In genomic region chr4:124606180-124606579, GRCm38 (mm10) we compare ENCODE assay signal across 14 mouse cellular contexts. TPM values are rescaled to one million over a fixed set of nuclear protein-coding genes. Genes with fewer than 3 reads are reported as not detected.
A peak's percentile ranks its signal among the peaks of the same experiment; 100 is the strongest.
DNase-seq lines count a peak whose midpoint lies in the region; ATAC-seq and TF ChIP-seq lines count a peak whose summit lies in the region.
"Had no signal": no experiment of that assay in that cellular context is flagged by ENCODE, and none has a peak within 500 bp of the region (broad histone marks: within the 10 kb centered on the region; RNA-seq: fewer than 3 reads in every experiment).

No protein-coding gene starts in this region.

- no peak for TF ChIP-seq CTCF in layer of hippocampus, adult 2 months (conservative IDR thresholded peaks at IDR 0.05)

- H3K4me2 ChIP-seq in forebrain, embryonic 14.5 days (ENCODE audit: low read length): no peak overlapping the region

- 84% methylated on average over 3 of the region's 3 CpGs for WGBS in forebrain, embryonic 10.5 days
- 93% methylated on average over 3 of the region's 3 CpGs for WGBS in forebrain, embryonic 14.5 days

- peaks cover 19% of the 10 kb centered on the region for H3K4me1 ChIP-seq in forebrain, embryonic 10.5 days
- peaks cover 4% of the 10 kb centered on the region; the same call in 1 of the 2 replicates for H3K4me1 ChIP-seq in forebrain, embryonic 14.5 days (ENCODE audit: control insufficient read depth, insufficient read depth, low read length)

- ATAC-seq in forebrain, embryonic 14.5 days: no peak
- ATAC-seq in common myeloid progenitor, adult 5-6 weeks (replicated peaks; ENCODE audit: low read depth, poor library complexity, severe bottlenecking): peak; percentile 68
- ATAC-seq in megakaryocyte progenitor cell, adult 5-6 weeks (replicated peaks; ENCODE audit: poor library complexity): peak; percentile 86
- ATAC-seq: Patski had no signal

- H3K36me3 ChIP-seq in forebrain, embryonic 10.5 days (replicated peaks): no peaks in the 10 kb centered on the region
- H3K36me3 ChIP-seq in forebrain, embryonic 14.5 days (ENCODE audit: control insufficient read depth, insufficient read depth, low read length): no peaks in the 10 kb centered on the region

- H3K27ac ChIP-seq in forebrain, embryonic 10.5 days: peak overlapping the region; percentile 51; the same call in 1 of the 2 replicates
- H3K27ac ChIP-seq in forebrain, embryonic 14.5 days (ENCODE audit: low read depth, low read length): no peak overlapping the region
- H3K27ac ChIP-seq in layer of hippocampus, adult 2 months: peak overlapping the region; percentile 61; the same call in 1 of the 2 replicates

- H3K9ac ChIP-seq in forebrain, embryonic 14.5 days (ENCODE audit: low read length): no peak overlapping the region

- no peaks in the 10 kb centered on the region for H3K9me3 ChIP-seq in forebrain, embryonic 10.5 days
- no peaks in the 10 kb centered on the region for H3K9me3 ChIP-seq in forebrain, embryonic 14.5 days (replicated peaks; ENCODE audit: control insufficient read depth, low read length)

- no peak for DNase-seq in forebrain, embryonic 10.5 days (ENCODE audit: extremely low spot score, low spot score)
- no peak for DNase-seq in forebrain, embryonic 14.5 days (ENCODE audit: low spot score)
- DNase-seq in layer of hippocampus, adult 2 months (ENCODE audit: low spot score in 2 of 2): no peak
- no peak for DNase-seq in layer of hippocampus, adult 9-10 months (ENCODE audit: low spot score)
- no peak for DNase-seq in layer of hippocampus, postnatal 10 days (ENCODE audit: low spot score in 2 of 2)
- no peak for DNase-seq in adrenal gland, postnatal 36 days
- DNase-seq: heart, postnatal 4 days had no signal

- H3K4me3 ChIP-seq in forebrain, embryonic 10.5 days: no peak overlapping the region
- no peak overlapping the region for H3K4me3 ChIP-seq in forebrain, embryonic 14.5 days (ENCODE audit: low read depth, low read length)
- H3K4me3 ChIP-seq in layer of hippocampus, adult 2 months: no peak overlapping the region

- H3K27me3 ChIP-seq in forebrain, embryonic 10.5 days (ENCODE audit: poor library complexity, severe bottlenecking): peaks cover 36% of the 10 kb centered on the region
- H3K27me3 ChIP-seq in forebrain, embryonic 14.5 days (replicated peaks; ENCODE audit: control insufficient read depth, insufficient read depth, low read length): no peaks in the 10 kb centered on the region

RNA-seq across cellular contexts. Expression of gene 3100002H09Rik, which starts 4.4 kb away (rescaled TPM):
- 0.31 and 0.61 TPM in 2 replicates for polyA plus RNA-seq in forebrain, embryonic 10.5 days (2016; fragmentation: Nextera tagmentation; extraction: Ambion mirVana)
- polyA plus RNA-seq in forebrain, embryonic 14.5 days (2014; fragmentation: Nextera tagmentation; extraction: Ambion mirVana): not detected in 2 replicates
- total RNA-seq in layer of hippocampus, adult 2 months (2021): 1 to 10 TPM in 1 of 2 experiments, under 1 TPM in 1; 0.98 to 2.3 TPM
- total RNA-seq in common myeloid progenitor, adult 5-6 weeks (2017): not detected in 2 replicates
- total RNA-seq in megakaryocyte progenitor cell, adult 5-6 weeks (2015): not detected in 2 replicates
- not detected in 2 replicates for total RNA-seq in megakaryocyte progenitor cell, adult 5-6 weeks (2017)
- 1 to 10 TPM in 1 of 2 experiments, under 1 TPM in 1; 0.94 to 1.7 TPM for total RNA-seq in layer of hippocampus, postnatal 10 days (2021)
- not detected for total RNA-seq in adrenal gland, postnatal 36 days (2021)
- total RNA-seq: heart, postnatal 4 days; midbrain, postnatal 0 days had no signal
- polyA plus RNA-seq: large intestine, adult 2 months; limb, embryonic 14.5 days; Patski; spleen, adult 2 months had no signal

RNA-seq across cellular contexts. Expression of gene Pou3f1, which starts 50.4 kb away (rescaled TPM):
- 2.7 and 3.0 TPM in 2 replicates for polyA plus RNA-seq in forebrain, embryonic 10.5 days (2016; fragmentation: Nextera tagmentation; extraction: Ambion mirVana)
- 14.8 and 15.3 TPM in 2 replicates for polyA plus RNA-seq in forebrain, embryonic 14.5 days (2014; fragmentation: Nextera tagmentation; extraction: Ambion mirVana)
- 10 to 100 TPM; 40.5 to 40.7 TPM for total RNA-seq in layer of hippocampus, adult 2 months (2021)
- total RNA-seq in common myeloid progenitor, adult 5-6 weeks (2017): not detected in 2 replicates
- 0.05 TPM in 1 of 2 replicates, not detected in the other for total RNA-seq in megakaryocyte progenitor cell, adult 5-6 weeks (2015)
- not detected in 2 replicates for total RNA-seq in megakaryocyte progenitor cell, adult 5-6 weeks (2017)
- total RNA-seq in layer of hippocampus, postnatal 10 days (2021): 10 to 100 TPM; 48.6 to 55.5 TPM
- under 1 TPM in 1 of 2 experiments, not detected in 1; 0.10 TPM for total RNA-seq in adrenal gland, postnatal 36 days (2021)

Comparison
In these comparisons a context has a peak if more than half of its experiments do, and no peak if none do; other contexts are left out.
1. RNA of gene Pou3f1, which starts 50.4 kb away (total RNA-seq): 48.6 to 55.5 TPM in layer of hippocampus, postnatal 10 days and 40.5 to 40.7 TPM in layer of hippocampus, adult 2 months; 0.10 TPM in adrenal gland, postnatal 36 days, not detected in common myeloid progenitor, adult 5-6 weeks and 0.05 TPM in megakaryocyte progenitor cell, adult 5-6 weeks; every median in the first group is over 10 times any median in the second.